Mouse (Mus musculus) midbrain, postnatal 0 days (tissue): ENCODE data around the gene Ubap1. TPM values are rescaled to one million over a fixed set of nuclear protein-coding genes. Genes with fewer than 3 reads are reported as not detected.

Experiments used
- ATAC-seq: fragments of 200-750 bp; cut with Nextera tagmentation; 2 replicates; pipeline ENCODE4 v1.8.0; 2017; ENCODE audit warnings: moderate number of reproducible peaks, mild to moderate bottlenecking, moderate TSS enrichment, moderate library complexity; ENCODE audit not compliant: low FRiP score
- DNase-seq: peaks from one replicate; pipeline ENCODE4 v3.0.0-alpha.2; 2015; ENCODE audit warnings: low spot score
- H3K27ac ChIP-seq: fragments of 300-500 bp; sonication (generic); 2 replicates; pipeline ENCODE4 v1.5.1; 2014; ENCODE audit warnings: low read depth, mild to moderate bottlenecking, low read length, mixed read lengths
- H3K27me3 ChIP-seq: fragments of 300-500 bp; sonication (generic); 2 replicates; pipeline ENCODE4 v1.6.1; 2014; ENCODE audit warnings: low read length, control low read depth, mixed read lengths; ENCODE audit not compliant: insufficient read depth
- H3K36me3 ChIP-seq: fragments of 300-500 bp; sonication (generic); 2 replicates; pipeline ENCODE4 v1.6.1; 2014; ENCODE audit warnings: low read length, control low read depth, mixed read lengths; ENCODE audit not compliant: insufficient read depth
- H3K4me1 ChIP-seq: fragments of 300-500 bp; sonication (generic); 2 replicates; pipeline ENCODE4 v1.6.1; 2014; ENCODE audit warnings: mild to moderate bottlenecking, control low read depth, antibody characterized with exemption, low read length, mixed read lengths; ENCODE audit not compliant: insufficient read depth
- H3K4me2 ChIP-seq: fragments of 300-500 bp; sonication (generic); 2 replicates; pipeline ENCODE4 v1.6.1; 2014; ENCODE audit warnings: low read depth, mild to moderate bottlenecking, low read length, mixed read lengths; ENCODE audit not compliant: poor library complexity, severe bottlenecking
- H3K4me3 ChIP-seq: fragments of 300-500 bp; sonication (generic); 2 replicates; pipeline ENCODE4 v1.5.1; 2014; ENCODE audit warnings: low read depth, mild to moderate bottlenecking, low read length, moderate library complexity
- H3K9ac ChIP-seq: fragments of 300-500 bp; sonication (generic); replicated peaks from 2 replicates; pipeline ENCODE4 v1.6.1; 2014; ENCODE audit warnings: mild to moderate bottlenecking, low read length, moderate library complexity, mixed read lengths; ENCODE audit not compliant: poor library complexity, severe bottlenecking
- H3K9me3 ChIP-seq: fragments of 300-500 bp; sonication (generic); 2 replicates; pipeline ENCODE4 v1.6.1; 2016; ENCODE audit warnings: low read length, control low read depth
- CTCF ChIP-seq: IDR thresholded peaks from 2 replicates; pipeline ENCODE4 v1.5.1; 2016; ENCODE audit warnings: antibody characterized with exemption, mild to moderate bottlenecking
- WGBS: fragments of 180-500 bp; shearing (Covaris S2); extraction: QIAGEN DNeasy Blood & Tissue Kit; methylation state at CpG from one replicate; pipeline ENCODE4 v1.1.7; 2014; 5-methylcytosine and 5-hydroxymethylcytosine counted together
- polyA plus RNA-seq: library from polyadenylated mRNA; unstranded; fragments of >200 nt; fragmentation: Nextera tagmentation; extraction: Ambion mirVana; gene quantifications from 2 replicates; pipeline ENCODE4 v1.2.1, GENCODE M21; 2015
- total RNA-seq: library from RNA; depleted of rRNA; stranded (reverse); fragments of >200 nt; gene quantifications from 2 replicates; pipeline ENCODE4 v1.2.3, GENCODE M21; 2014; rRNA removed

Gene Ubap1
- total and polyA plus RNA-seq, 2 experiments from 2014 or later: 35.0 to 58.8 TPM

GRCm38 (mm10) chr4:41407353-41407752 lies 58.6 kb downstream of the Ubap1 start:
- DNase-seq (no peak), ATAC-seq (no peak)
- Histone ChIP-seq H3K27me3 (no peaks in the 10 kb centered on the region), H3K9ac (no peak overlapping the region), H3K4me2 (no peak overlapping the region), H3K9me3 (no peaks in the 10 kb centered on the region), H3K27ac (no peak overlapping the region), H3K36me3 (no peaks in the 10 kb centered on the region), H3K4me1 (no peaks in the 10 kb centered on the region), H3K4me3 (no peak overlapping the region)
- WGBS: 93% methylated on average over 2 of the region's 2 CpGs
- TF ChIP-seq CTCF: no peak

- Histone ChIP-seq H3K27ac (no peak overlapping the region), H3K9me3 (no peaks in the 10 kb centered on the region), H3K4me1 (no peaks in the 10 kb centered on the region), H3K4me2 (no peak overlapping the region), H3K36me3 (no peaks in the 10 kb centered on the region), H3K4me3 (no peak overlapping the region), H3K9ac (no peak overlapping the region), H3K27me3 (no peaks in the 10 kb centered on the region)
- ATAC-seq (no peak), DNase-seq (no peak)
- 95% methylated on average over 1 of the region's 1 CpGs for WGBS
- no peak for TF ChIP-seq CTCF
Measured at GRCm38 (mm10) chr4:41409341-41409740, 60.5 kb downstream of the Ubap1 start.

- no peak for TF ChIP-seq CTCF
- H3K4me1 ChIP-seq: no peaks in the 10 kb centered on the region
- DNase-seq (no peak), ATAC-seq (no peak)
- no peak overlapping the region for H3K4me2 ChIP-seq
- H3K27me3 ChIP-seq: no peaks in the 10 kb centered on the region
- no peak overlapping the region for H3K27ac ChIP-seq
- no peaks in the 10 kb centered on the region for H3K36me3 ChIP-seq
- H3K9me3 ChIP-seq: no peaks in the 10 kb centered on the region
- no peak overlapping the region for H3K9ac ChIP-seq
- no peak overlapping the region for H3K4me3 ChIP-seq
Measured at GRCm38 (mm10) chr4:41416966-41417365, 68.2 kb downstream of the Ubap1 start.

GRCm38 (mm10) chr4:41438931-41439330 lies 90.1 kb downstream of the Ubap1 start:
- Histone ChIP-seq H3K9ac (no peak overlapping the region), H3K36me3 (no peaks in the 10 kb centered on the region), H3K9me3 (no peaks in the 10 kb centered on the region), H3K4me1 (no peaks in the 10 kb centered on the region), H3K27me3 (no peaks in the 10 kb centered on the region), H3K4me3 (no peak overlapping the region), H3K4me2 (no peak overlapping the region), H3K27ac (no peak overlapping the region)
- no peak for TF ChIP-seq CTCF
- 86% methylated on average over 5 of the region's 5 CpGs for WGBS
- no peak for ATAC-seq
- no peak for DNase-seq

Other genes starting within 250 kb of the Ubap1 start
- gene Nol6, start 224.5 kb upstream of the Ubap1 start, total RNA-seq: 67.9 and 70.8 TPM in 2 replicates
- gene Nol6, start 224.5 kb upstream of the Ubap1 start, polyA plus RNA-seq: 39.9 and 40.1 TPM in 2 replicates
- 49.9 TPM in 2 replicates for gene Ube2r2, start 213.3 kb upstream of the Ubap1 start, total RNA-seq
- gene Ube2r2, start 213.3 kb upstream of the Ubap1 start, polyA plus RNA-seq: 41.0 and 50.4 TPM in 2 replicates
- 19.1 and 36.1 TPM in 2 replicates for gene Ubap2, start 73.9 kb upstream of the Ubap1 start, total RNA-seq
- gene Ubap2, start 73.9 kb upstream of the Ubap1 start, polyA plus RNA-seq: 36.2 and 38.5 TPM in 2 replicates
- gene Dcaf12, start 34.1 kb upstream of the Ubap1 start, total RNA-seq: 61.2 and 65.8 TPM in 2 replicates
- gene Dcaf12, start 34.1 kb upstream of the Ubap1 start, polyA plus RNA-seq: 52.6 and 53.2 TPM in 2 replicates
- gene Kif24, start 115.9 kb downstream of the Ubap1 start, total RNA-seq: 2.7 and 4.9 TPM in 2 replicates
- gene Kif24, start 115.9 kb downstream of the Ubap1 start, polyA plus RNA-seq: 1.4 TPM in 2 replicates
- gene Nudt2, start 116.2 kb downstream of the Ubap1 start, total RNA-seq: 28.3 and 41.0 TPM in 2 replicates
- 70.7 and 79.9 TPM in 2 replicates for gene Nudt2, start 116.2 kb downstream of the Ubap1 start, polyA plus RNA-seq
- 40.5 and 46.0 TPM in 2 replicates for gene AI464131, start 154.1 kb downstream of the Ubap1 start, total RNA-seq
- 15.7 and 18.1 TPM in 2 replicates for gene AI464131, start 154.1 kb downstream of the Ubap1 start, polyA plus RNA-seq
- gene 1110017D15Rik, start 168.3 kb downstream of the Ubap1 start, total RNA-seq: 10.9 and 11.8 TPM in 2 replicates
- gene 1110017D15Rik, start 168.3 kb downstream of the Ubap1 start, polyA plus RNA-seq: 18.1 and 20.7 TPM in 2 replicates
- 125 and 130 TPM in 2 replicates for gene Fam219a, start 220.5 kb downstream of the Ubap1 start, total RNA-seq
- 20.5 and 24.1 TPM in 2 replicates for gene Fam219a, start 220.5 kb downstream of the Ubap1 start, polyA plus RNA-seq
- gene Dnaic1, start 220.8 kb downstream of the Ubap1 start, total RNA-seq: 1.7 and 6.1 TPM in 2 replicates
- 3.2 and 3.8 TPM in 2 replicates for gene Dnaic1, start 220.8 kb downstream of the Ubap1 start, polyA plus RNA-seq